Mouse (Mus musculus) ES-E14 (cell line): ENCODE measurements around the gene Gm11559. TPM values are rescaled to one million over a fixed set of nuclear protein-coding genes. Genes with fewer than 3 reads are reported as not detected.

Experiments used
- DNase-seq: peaks from one replicate; pipeline ENCODE4 v3.0.0-alpha.2; 2013; ENCODE audit warnings: low read depth, low spot score
- H3K27ac ChIP-seq: 2 replicates; pipeline ENCODE4 v1.5.1; 2012; ENCODE audit warnings: low read depth, mild to moderate bottlenecking, low read length, moderate library complexity, mixed read lengths; ENCODE audit not compliant: poor library complexity, insufficient read depth, severe bottlenecking
- H3K36me3 ChIP-seq: 2 replicates; pipeline ENCODE4 v1.6.1; 2012; ENCODE audit warnings: mild to moderate bottlenecking, low read length, moderate library complexity, mixed read lengths; ENCODE audit not compliant: control insufficient read depth, poor library complexity, insufficient read depth, severe bottlenecking
- H3K4me1 ChIP-seq, 2 experiments: fragments of 150-350 bp in 1 of 2; sonication (generic) in 1 of 2; 2 replicates each; pipeline ENCODE4 v1.6.1; 2012; ENCODE audit warnings: low read length in 2 of 2, mild to moderate bottlenecking in 1 of 2, mixed read lengths in 1 of 2; ENCODE audit not compliant: control insufficient read depth in 2 of 2, insufficient read depth in 2 of 2, poor library complexity in 1 of 2
- H3K4me3 ChIP-seq, 2 experiments: fragments of 150-350 bp in 1 of 2; sonication (generic) in 1 of 2; 2 replicates each; pipeline ENCODE4 v1.5.1; 2012; ENCODE audit warnings: low read length in 2 of 2, low read depth in 1 of 2, mild to moderate bottlenecking in 1 of 2, mixed read lengths in 1 of 2; ENCODE audit not compliant: insufficient read depth in 1 of 2, poor library complexity in 1 of 2, severe bottlenecking in 1 of 2
- H3K9ac ChIP-seq: 2 replicates; pipeline ENCODE4 v1.6.1; 2012; ENCODE audit warnings: low read depth, mild to moderate bottlenecking, low read length, mixed read lengths; ENCODE audit not compliant: poor library complexity, insufficient read depth, severe bottlenecking
- H3K9me3 ChIP-seq: fragments of 150-350 bp; sonication (generic); 2 replicates; pipeline ENCODE4 v1.6.1; 2012; ENCODE audit warnings: low read depth, mild to moderate bottlenecking, low read length; ENCODE audit not compliant: control insufficient read depth, insufficient read depth
- CHD2 ChIP-seq: IDR thresholded peaks from 2 replicates; pipeline ENCODE4 v1.6.1; 2014; ENCODE audit warnings: mild to moderate bottlenecking, low read depth, low read length, inconsistent platforms
- HCFC1 ChIP-seq: IDR thresholded peaks from 2 replicates; pipeline ENCODE4 v1.6.1; 2012; ENCODE audit warnings: low read length, inconsistent platforms, borderline replicate concordance; ENCODE audit not compliant: insufficient read depth
- MAFK ChIP-seq: IDR thresholded peaks from 2 replicates; pipeline ENCODE4 v1.6.1; 2014; ENCODE audit warnings: mild to moderate bottlenecking, low read depth, low read length, inconsistent platforms; ENCODE audit not compliant: insufficient read depth
- ZC3H11A ChIP-seq: IDR thresholded peaks from 2 replicates; pipeline ENCODE4 v1.6.1; 2012; ENCODE audit warnings: low read depth, mild to moderate bottlenecking, inconsistent platforms, low read length, borderline replicate concordance
- ZNF384 ChIP-seq: IDR thresholded peaks from 2 replicates; pipeline ENCODE4 v1.6.1; 2012; ENCODE audit warnings: low read depth, low read length, inconsistent platforms
- in situ Hi-C, 2 experiments: fragments of 600-800 bp; cut with MboI; formaldehyde crosslinking; loops; one replicate each; pipeline ENCODE4 v1.15.1; 2025; ENCODE audit warnings: low sequenced_read_pairs in 2 of 2, inconsistent platforms in 1 of 2; ENCODE audit not compliant: unreplicated experiment in 2 of 2
- total RNA-seq: library from RNA; depleted of rRNA; stranded (reverse); fragments of 300-350 nt; gene quantifications from 2 replicates; pipeline ENCODE4 v1.2.3, GENCODE M21; 2012; rRNA removed

The Gm11559 gene
- total RNA-seq, 1 experiment, result not detected

GRCm38 (mm10) chr11:99907620-99908019, 43.3 kb downstream of the Gm11559 start, which contains the start of gene Krtap31-1:
Gene Krtap31-1, plus strand, starts transcription at chr11:99907920.
- H3K9me3 ChIP-seq, result no peaks in the 10 kb centered on the region
- in situ Hi-C loops, result no loop called here
- H3K4me3 ChIP-seq, result no peak within 1 kb of the TSS
- H3K27ac ChIP-seq, result no peak within 1 kb of the TSS
- DNase-seq, result no peak
- no peak within 1 kb of the TSS for H3K9ac ChIP-seq
- H3K4me1 ChIP-seq, result no peaks in the 10 kb centered on the region
- no peaks in the 10 kb centered on the region for H3K36me3 ChIP-seq
- TF ChIP-seq MAFK (no peak), CHD2 (no peak), HCFC1 (no peak), ZNF384 (no peak), ZC3H11A (no peak)

- no peak within 1 kb of the TSS for H3K4me3 ChIP-seq
- H3K9ac ChIP-seq, result no peak within 1 kb of the TSS
- no peaks in the 10 kb centered on the region for H3K36me3 ChIP-seq
- in situ Hi-C loops, result no loop called here
- TF ChIP-seq HCFC1 (no peak), MAFK (no peak)
- peaks cover 0 to 2% of the 10 kb centered on the region in 2 experiments; a peak in 1 of 4 replicates for H3K4me1 ChIP-seq
- no peak within 1 kb of the TSS for H3K27ac ChIP-seq
- DNase-seq, result no peak
- no peaks in the 10 kb centered on the region for H3K9me3 ChIP-seq
Observed at GRCm38 (mm10) chr11:99914451-99914850, 50.2 kb downstream of the Gm11559 start, which contains the start of gene Gm11565. Gene Gm11565, plus strand, starts transcription at chr11:99914751.

Other genes with a start within 250 kb of the Gm11559 start
- not detected in 2 replicates for gene Krtap2-4, start 249.6 kb upstream of the Gm11559 start, total RNA-seq
- gene Gm11562, start 244.0 kb upstream of the Gm11559 start, total RNA-seq, result not detected in 2 replicates
- gene Krtap4-1, start 236.2 kb upstream of the Gm11559 start, total RNA-seq, result not detected in 2 replicates
- gene Krtap4-2, start 229.4 kb upstream of the Gm11559 start, total RNA-seq, result not detected in 2 replicates
- not detected in 2 replicates for gene Krtap4-7, start 220.4 kb upstream of the Gm11559 start, total RNA-seq
- gene Gm11555, start 214.2 kb upstream of the Gm11559 start, total RNA-seq, result not detected in 2 replicates
- gene Gm11563, start 205.5 kb upstream of the Gm11559 start, total RNA-seq, result not detected in 2 replicates
- gene Krtap4-6, start 198.5 kb upstream of the Gm11559 start, total RNA-seq, result not detected in 2 replicates
- not detected in 2 replicates for gene Gm14190, start 173.7 kb upstream of the Gm11559 start, total RNA-seq
- gene Gm14180, start 130.2 kb upstream of the Gm11559 start, total RNA-seq, result not detected in 2 replicates
- not detected in 2 replicates for gene Gm11595, start 91.6 kb upstream of the Gm11559 start, total RNA-seq
- gene Krtap4-8, start 83.8 kb upstream of the Gm11559 start, total RNA-seq, result not detected in 2 replicates
- not detected in 2 replicates for gene Krtap4-9, start 79.3 kb upstream of the Gm11559 start, total RNA-seq
- not detected in 2 replicates for gene Gm11596, start 71.0 kb upstream of the Gm11559 start, total RNA-seq
- gene Gm11569, start 65.5 kb upstream of the Gm11559 start, total RNA-seq, result not detected in 2 replicates
- gene Gm11554, start 60.0 kb upstream of the Gm11559 start, total RNA-seq, result not detected in 2 replicates
- gene Krtap4-13, start 54.6 kb upstream of the Gm11559 start, total RNA-seq, result 1.3 and 1.5 TPM in 2 replicates
- 0.89 and 1.4 TPM in 2 replicates for gene Gm11564, start 48.8 kb upstream of the Gm11559 start, total RNA-seq
- gene 2300003K06Rik, start 26.4 kb upstream of the Gm11559 start, total RNA-seq, result not detected in 2 replicates
- not detected in 2 replicates for gene Krtap4-16, start 12.9 kb upstream of the Gm11559 start, total RNA-seq
- gene Gm11568, start 6.6 kb upstream of the Gm11559 start, total RNA-seq, result not detected in 2 replicates
- gene Krtap9-1, start 8.9 kb downstream of the Gm11559 start, total RNA-seq, result not detected in 2 replicates
- not detected in 2 replicates for gene Gm11567, start 14.7 kb downstream of the Gm11559 start, total RNA-seq
- not detected in 2 replicates for gene Krtap31-1, start 43.4 kb downstream of the Gm11559 start, total RNA-seq
- gene Gm11565, start 50.3 kb downstream of the Gm11559 start, total RNA-seq, result not detected in 2 replicates
- gene Krtap31-2, start 71.8 kb downstream of the Gm11559 start, total RNA-seq, result not detected in 2 replicates
- not detected in 2 replicates for gene Krtap9-5, start 84.0 kb downstream of the Gm11559 start, total RNA-seq
- not detected in 2 replicates for gene Krtap29-1, start 114.6 kb downstream of the Gm11559 start, total RNA-seq
- gene Krtap16-1, start 122.1 kb downstream of the Gm11559 start, total RNA-seq, result not detected in 2 replicates
- gene Krtap17-1, start 129.5 kb downstream of the Gm11559 start, total RNA-seq, result not detected in 2 replicates
- not detected in 2 replicates for gene Krt33a, start 151.7 kb downstream of the Gm11559 start, total RNA-seq
- not detected in 2 replicates for gene Krt33b, start 165.4 kb downstream of the Gm11559 start, total RNA-seq
- not detected in 2 replicates for gene Krt34, start 177.1 kb downstream of the Gm11559 start, total RNA-seq
- gene Krt31, start 186.1 kb downstream of the Gm11559 start, total RNA-seq, result not detected in 2 replicates
- gene Krt32, start 223.8 kb downstream of the Gm11559 start, total RNA-seq, result not detected in 2 replicates
- not detected in 2 replicates for gene Krt35, start 231.8 kb downstream of the Gm11559 start, total RNA-seq
- gene Krt36, start 241.2 kb downstream of the Gm11559 start, total RNA-seq, result 0.13 and 0.16 TPM in 2 replicates